Mouse (Mus musculus): ENCODE data around the gene Arhgef16. TPM values are rescaled to one million over a fixed set of nuclear protein-coding genes. Genes with fewer than 3 reads are reported as not detected.
A peak's percentile ranks its signal among the peaks of the same experiment; 100 is the strongest.

Gene Arhgef16
- polyA plus RNA-seq, 1 experiment from 2014 or later = 44.3 TPM

GRCm38 (mm10) chr4:154297761-154298160 lies 3.7 kb downstream of the Arhgef16 start:
- Histone ChIP-seq H3K27me3 (ENCODE audit: insufficient read depth, low read length) (peaks cover 23% of the 10 kb centered on the region), H3K9ac (replicated peaks; ENCODE audit: low read length) (peak overlapping the region; percentile 52), H3K4me3 (ENCODE audit: low read length) (peak overlapping the region; percentile 31), H3K4me2 (replicated peaks; ENCODE audit: low read depth, low read length) (peak overlapping the region; percentile 43), H3K27ac (ENCODE audit: low read length) (peak overlapping the region; percentile 79), H3K4me1 (ENCODE audit: insufficient read depth, low read length) (peaks cover 51% of the 10 kb centered on the region), H3K36me3 (ENCODE audit: insufficient read depth, low read length) (no peaks in the 10 kb centered on the region), H3K9me3 (ENCODE audit: low read length) (no peaks in the 10 kb centered on the region)
- WGBS = 23% methylated on average over 9 of the region's 9 CpGs
- peak; percentile 18 for ATAC-seq (ENCODE audit: low FRiP score, low TSS enrichment)

- peaks cover 46% of the 10 kb centered on the region for H3K4me1 ChIP-seq (ENCODE audit: insufficient read depth, low read length)
- peak overlapping the region; percentile 91 for H3K27ac ChIP-seq (ENCODE audit: low read length)
- peak; percentile 82 for ATAC-seq (ENCODE audit: low FRiP score, low TSS enrichment)
- 6% methylated on average over 8 of the region's 8 CpGs for WGBS
- H3K27me3 ChIP-seq (ENCODE audit: insufficient read depth, low read length) = peaks cover 7% of the 10 kb centered on the region
- 0 out of 2 replicates have a peak overlapping the region, but pooled peaks have one; percentile 14 for H3K4me2 ChIP-seq (replicated peaks; ENCODE audit: low read depth, low read length)
- H3K4me3 ChIP-seq (ENCODE audit: low read length) = no peak overlapping the region
- peaks cover 5% of the 10 kb centered on the region; the same call in 1 of the 2 replicates for H3K36me3 ChIP-seq (ENCODE audit: insufficient read depth, low read length)
- H3K9ac ChIP-seq (replicated peaks; ENCODE audit: low read length) = 0 out of 2 replicates have a peak overlapping the region, but pooled peaks have one; percentile 4
- H3K9me3 ChIP-seq (ENCODE audit: low read length) = no peaks in the 10 kb centered on the region
Observed at GRCm38 (mm10) chr4:154294262-154294731, 7.2 kb downstream of the Arhgef16 start.

- Histone ChIP-seq H3K9ac (replicated peaks; ENCODE audit: low read length) (peak overlapping the region; percentile 27), H3K4me1 (ENCODE audit: insufficient read depth, low read length) (peaks cover 46% of the 10 kb centered on the region), H3K27ac (ENCODE audit: low read length) (peak overlapping the region; percentile 91), H3K27me3 (ENCODE audit: insufficient read depth, low read length) (peaks cover 2% of the 10 kb centered on the region; the same call in 1 of the 2 replicates), H3K36me3 (ENCODE audit: insufficient read depth, low read length) (peaks cover 5% of the 10 kb centered on the region; the same call in 1 of the 2 replicates), H3K9me3 (ENCODE audit: low read length) (no peaks in the 10 kb centered on the region), H3K4me2 (replicated peaks; ENCODE audit: low read depth, low read length) (no peak overlapping the region), H3K4me3 (ENCODE audit: low read length) (no peak overlapping the region)
- peak; percentile 70 for ATAC-seq (ENCODE audit: low FRiP score, low TSS enrichment)
- 37% methylated on average over 4 of the region's 4 CpGs for WGBS
Observed at GRCm38 (mm10) chr4:154293735-154294201, 7.7 kb downstream of the Arhgef16 start.

GRCm38 (mm10) chr4:154283671-154284070 lies 17.8 kb downstream of the Arhgef16 start:
- WGBS = 57% methylated on average over 7 of the region's 7 CpGs
- Histone ChIP-seq H3K4me3 (ENCODE audit: low read length) (no peak overlapping the region), H3K27me3 (ENCODE audit: insufficient read depth, low read length) (no peaks in the 10 kb centered on the region), H3K9me3 (ENCODE audit: low read length) (no peaks in the 10 kb centered on the region), H3K4me2 (replicated peaks; ENCODE audit: low read depth, low read length) (no peak overlapping the region), H3K9ac (replicated peaks; ENCODE audit: low read length) (no peak overlapping the region), H3K36me3 (ENCODE audit: insufficient read depth, low read length) (0 out of 2 replicates have a peak, but pooled peaks cover 4% of the 10 kb centered on the region), H3K4me1 (ENCODE audit: insufficient read depth, low read length) (no peaks in the 10 kb centered on the region), H3K27ac (ENCODE audit: low read length) (no peak overlapping the region)
- no peak for ATAC-seq (ENCODE audit: low FRiP score, low TSS enrichment)

GRCm38 (mm10) chr4:154279481-154279880 lies 22.0 kb downstream of the Arhgef16 start:
- H3K27ac ChIP-seq (ENCODE audit: low read length) = no peak overlapping the region
- no peaks in the 10 kb centered on the region for H3K9me3 ChIP-seq (ENCODE audit: low read length)
- H3K27me3 ChIP-seq (ENCODE audit: insufficient read depth, low read length) = no peaks in the 10 kb centered on the region
- WGBS = 42% methylated on average over 9 of the region's 9 CpGs
- H3K4me2 ChIP-seq (replicated peaks; ENCODE audit: low read depth, low read length) = no peak overlapping the region
- no peaks in the 10 kb centered on the region for H3K4me1 ChIP-seq (ENCODE audit: insufficient read depth, low read length)
- H3K4me3 ChIP-seq (ENCODE audit: low read length) = no peak overlapping the region
- no peak overlapping the region for H3K9ac ChIP-seq (replicated peaks; ENCODE audit: low read length)
- H3K36me3 ChIP-seq (ENCODE audit: insufficient read depth, low read length) = peaks cover 4% of the 10 kb centered on the region; the same call in 1 of the 2 replicates
- peak; percentile 67; the same call in 1 of the 2 replicates for ATAC-seq (ENCODE audit: low FRiP score, low TSS enrichment)

GRCm38 (mm10) chr4:154273000-154273399 lies 28.5 kb downstream of the Arhgef16 start:
- Histone ChIP-seq H3K4me2 (replicated peaks; ENCODE audit: low read depth, low read length) (no peak overlapping the region), H3K27ac (ENCODE audit: low read length) (no peak overlapping the region), H3K9me3 (ENCODE audit: low read length) (no peaks in the 10 kb centered on the region), H3K9ac (replicated peaks; ENCODE audit: low read length) (no peak overlapping the region), H3K4me3 (ENCODE audit: low read length) (no peak overlapping the region), H3K36me3 (ENCODE audit: insufficient read depth, low read length) (no peaks in the 10 kb centered on the region; the same call in 1 of the 2 replicates), H3K27me3 (ENCODE audit: insufficient read depth, low read length) (no peaks in the 10 kb centered on the region), H3K4me1 (ENCODE audit: insufficient read depth, low read length) (peaks cover 7% of the 10 kb centered on the region; the same call in 1 of the 2 replicates)
- ATAC-seq (ENCODE audit: low FRiP score, low TSS enrichment) = 0 out of 2 replicates have a peak, but pooled peaks have one; percentile 29
- 56% methylated on average over 3 of the region's 3 CpGs for WGBS

- Histone ChIP-seq H3K4me3 (ENCODE audit: low read length) (no peak overlapping the region), H3K4me1 (ENCODE audit: insufficient read depth, low read length) (peaks cover 7% of the 10 kb centered on the region; the same call in 1 of the 2 replicates), H3K9me3 (ENCODE audit: low read length) (no peaks in the 10 kb centered on the region), H3K27me3 (ENCODE audit: insufficient read depth, low read length) (no peaks in the 10 kb centered on the region), H3K27ac (ENCODE audit: low read length) (peak overlapping the region; percentile 75), H3K9ac (replicated peaks; ENCODE audit: low read length) (0 out of 2 replicates have a peak overlapping the region, but pooled peaks have one; percentile 37), H3K36me3 (ENCODE audit: insufficient read depth, low read length) (no peaks in the 10 kb centered on the region), H3K4me2 (replicated peaks; ENCODE audit: low read depth, low read length) (peak overlapping the region; percentile 32)
- 44% methylated on average over 10 of the region's 10 CpGs for WGBS
- ATAC-seq (ENCODE audit: low FRiP score, low TSS enrichment) = peak; percentile 84
Observed at GRCm38 (mm10) chr4:154269520-154269919, 32.0 kb downstream of the Arhgef16 start.

GRCm38 (mm10) chr4:154267511-154267910 lies 34.0 kb downstream of the Arhgef16 start:
- 88% methylated on average over 6 of the region's 6 CpGs for WGBS
- Histone ChIP-seq H3K4me1 (ENCODE audit: insufficient read depth, low read length) (peaks cover 7% of the 10 kb centered on the region; the same call in 1 of the 2 replicates), H3K9me3 (ENCODE audit: low read length) (peaks cover 8% of the 10 kb centered on the region), H3K9ac (replicated peaks; ENCODE audit: low read length) (no peak overlapping the region), H3K27ac (ENCODE audit: low read length) (no peak overlapping the region), H3K27me3 (ENCODE audit: insufficient read depth, low read length) (no peaks in the 10 kb centered on the region), H3K36me3 (ENCODE audit: insufficient read depth, low read length) (0 out of 2 replicates have a peak, but pooled peaks cover 4% of the 10 kb centered on the region), H3K4me3 (ENCODE audit: low read length) (no peak overlapping the region), H3K4me2 (replicated peaks; ENCODE audit: low read depth, low read length) (no peak overlapping the region)
- ATAC-seq (ENCODE audit: low FRiP score, low TSS enrichment) = no peak

GRCm38 (mm10) chr4:154262071-154262470 lies 39.4 kb downstream of the Arhgef16 start:
- H3K9me3 ChIP-seq (ENCODE audit: low read length) = peaks cover 8% of the 10 kb centered on the region
- H3K9ac ChIP-seq (replicated peaks; ENCODE audit: low read length) = no peak overlapping the region
- H3K4me1 ChIP-seq (ENCODE audit: insufficient read depth, low read length) = no peaks in the 10 kb centered on the region
- H3K4me2 ChIP-seq (replicated peaks; ENCODE audit: low read depth, low read length) = no peak overlapping the region
- ATAC-seq (ENCODE audit: low FRiP score, low TSS enrichment) = no peak
- no peak overlapping the region for H3K27ac ChIP-seq (ENCODE audit: low read length)
- no peaks in the 10 kb centered on the region for H3K27me3 ChIP-seq (ENCODE audit: insufficient read depth, low read length)
- WGBS = 45% methylated on average over 4 of the region's 4 CpGs
- H3K36me3 ChIP-seq (ENCODE audit: insufficient read depth, low read length) = 0 out of 2 replicates have a peak, but pooled peaks cover 4% of the 10 kb centered on the region
- no peak overlapping the region for H3K4me3 ChIP-seq (ENCODE audit: low read length)

- no peak overlapping the region for H3K27ac ChIP-seq (ENCODE audit: low read length)
- H3K27me3 ChIP-seq (ENCODE audit: insufficient read depth, low read length) = no peaks in the 10 kb centered on the region
- WGBS = 94% methylated on average over 5 of the region's 5 CpGs
- no peak for ATAC-seq (ENCODE audit: low FRiP score, low TSS enrichment)
- H3K4me2 ChIP-seq (replicated peaks; ENCODE audit: low read depth, low read length) = no peak overlapping the region
- H3K9me3 ChIP-seq (ENCODE audit: low read length) = peaks cover 8% of the 10 kb centered on the region
- H3K36me3 ChIP-seq (ENCODE audit: insufficient read depth, low read length) = 0 out of 2 replicates have a peak, but pooled peaks cover 4% of the 10 kb centered on the region
- H3K4me3 ChIP-seq (ENCODE audit: low read length) = no peak overlapping the region
- no peaks in the 10 kb centered on the region for H3K4me1 ChIP-seq (ENCODE audit: insufficient read depth, low read length)
- no peak overlapping the region for H3K9ac ChIP-seq (replicated peaks; ENCODE audit: low read length)
Observed at GRCm38 (mm10) chr4:154260755-154261154, 40.7 kb downstream of the Arhgef16 start.

All from kidney, embryonic 16.5 days (tissue).